Mouse (Mus musculus): ENCODE measurements around the gene Smarca2.

DNA sequence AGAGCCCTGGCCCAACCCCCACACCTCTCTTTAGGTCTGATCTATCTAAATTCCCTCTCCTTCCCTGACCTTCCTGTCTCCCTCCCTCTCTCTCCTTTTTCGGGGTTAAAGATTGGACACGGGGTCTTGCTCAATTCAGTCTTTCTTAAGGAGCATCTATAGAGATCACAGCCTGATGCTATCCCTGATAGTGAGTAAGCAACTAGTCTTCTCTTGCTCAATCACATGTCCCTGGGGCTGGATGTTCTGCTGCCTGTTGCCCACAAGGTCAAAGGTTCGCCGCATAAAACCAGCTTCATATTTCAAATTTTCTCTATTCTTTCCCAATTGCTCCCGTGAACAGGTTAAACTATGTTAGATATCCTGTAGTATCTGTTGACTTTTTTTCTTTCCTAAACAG lies 25.2 kb upstream of the Smarca2 start:
- TF ChIP-seq CTCF (IDR thresholded peaks at IDR 0.05; ENCODE audit: control insufficient read depth, insufficient read depth, insufficient replicate concordance, low read depth, low read length), result no peak
- no peak for TF ChIP-seq POLR2A (IDR thresholded peaks at IDR 0.05; ENCODE audit: control insufficient read depth, low read depth, low read length)
